Mouse (Mus musculus) erythroblast, embryonic 14.5 days (primary cell): ENCODE measurements around the gene 2210408I21Rik. TPM values are rescaled to one million over a fixed set of nuclear protein-coding genes. Genes with fewer than 3 reads are reported as not detected.

Source experiments
- H3K27me3 ChIP-seq: 2 replicates; pipeline ENCODE4 v1.6.1; 2012; ENCODE audit warnings: inconsistent platforms; ENCODE audit not compliant: control insufficient read depth
- H3K36me3 ChIP-seq: 2 replicates; pipeline ENCODE4 v1.6.1; 2012; ENCODE audit warnings: mild to moderate bottlenecking, inconsistent platforms; ENCODE audit not compliant: control insufficient read depth
- H3K4me1 ChIP-seq: 2 replicates; pipeline ENCODE4 v1.6.1; 2012; ENCODE audit warnings: inconsistent platforms; ENCODE audit not compliant: control insufficient read depth
- H3K4me3 ChIP-seq: replicated peaks from 2 replicates; pipeline ENCODE3; 2012; ENCODE audit warnings: moderate library complexity, mild to moderate bottlenecking, inconsistent platforms
- H3K9me3 ChIP-seq: 2 replicates; pipeline ENCODE4 v1.6.1; 2012; ENCODE audit warnings: low read length, inconsistent platforms, mixed read lengths; ENCODE audit not compliant: control insufficient read depth
- GATA1 ChIP-seq: IDR thresholded peaks from 2 replicates; pipeline ENCODE4 v1.6.1; 2012; ENCODE audit warnings: low read length, inconsistent platforms, mixed read lengths
- TAL1 ChIP-seq: IDR thresholded peaks from 3 replicates; pipeline ENCODE4 v1.6.1; 2012; ENCODE audit warnings: low read length, inconsistent platforms, mixed read lengths
- polyA plus RNA-seq: library from polyadenylated mRNA; stranded (reverse); fragments of >175 nt; gene quantifications from 2 replicates; pipeline ENCODE4 v1.2.3, GENCODE M21; 2012

2210408I21Rik gene
- polyA plus RNA-seq, 1 experiment = not detected

DNA sequence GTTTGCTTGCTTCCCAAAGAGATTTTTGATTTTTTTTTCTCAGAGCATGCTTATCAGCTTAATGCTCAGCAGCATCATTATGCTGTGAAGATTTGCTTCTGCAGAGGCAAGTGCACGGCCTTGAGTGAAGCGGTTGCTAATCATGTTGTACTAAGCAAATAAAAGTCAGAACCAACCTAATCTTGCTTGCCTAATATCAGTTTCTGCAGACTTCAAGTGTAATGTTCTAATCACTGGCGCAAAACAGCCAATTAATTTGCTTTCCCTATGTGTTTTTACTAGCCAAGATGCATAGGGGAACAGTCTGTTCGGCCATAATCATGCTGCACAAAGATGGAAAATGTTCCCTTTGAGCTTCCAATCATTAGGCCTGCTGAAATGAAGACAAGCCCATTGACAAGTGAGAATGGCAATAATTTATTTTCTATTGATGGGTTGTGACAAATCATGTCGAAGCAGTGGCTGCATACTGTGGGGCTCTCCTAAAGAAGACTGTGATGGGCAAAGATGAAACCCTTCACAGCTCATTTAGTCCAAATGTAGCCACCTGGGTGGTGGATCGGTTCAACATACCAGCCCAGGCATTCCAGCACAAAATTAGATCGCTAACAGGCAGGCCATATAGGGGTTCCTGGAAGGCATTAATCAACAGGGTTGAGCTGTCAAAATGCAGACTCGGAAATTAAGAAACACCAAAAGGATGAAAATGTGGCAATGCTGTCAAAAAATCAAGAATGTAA lies 393.8 kb downstream of the 2210408I21Rik start:
- Histone ChIP-seq H3K4me3 (no peak overlapping the region), H3K4me1 (no peaks in the 10 kb centered on the region), H3K27me3 (no peaks in the 10 kb centered on the region), H3K36me3 (no peaks in the 10 kb centered on the region), H3K9me3 (no peaks in the 10 kb centered on the region)
- TF ChIP-seq TAL1 (no peak), GATA1 (no peak)

DNA sequence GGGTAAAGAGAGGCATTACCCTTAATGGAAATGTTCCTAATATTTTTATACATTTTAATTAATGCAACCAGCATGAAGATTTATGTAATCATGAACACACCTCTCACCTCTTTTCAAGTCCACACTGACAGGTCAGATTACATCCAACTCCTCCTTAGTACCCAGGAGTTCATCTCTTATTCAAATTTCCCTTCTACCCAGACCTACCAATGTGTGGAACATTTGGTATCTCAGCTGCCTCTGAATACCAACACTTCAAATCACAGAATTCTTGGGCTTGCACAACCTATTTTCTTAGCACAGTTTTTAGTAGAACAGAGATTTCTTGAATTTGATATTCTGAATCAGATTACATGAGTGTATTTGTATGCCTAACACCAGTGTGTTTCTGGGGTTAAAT lies 394.4 kb downstream of the 2210408I21Rik start:
- TF ChIP-seq GATA1 (no peak), TAL1 (no peak)
- H3K9me3 ChIP-seq = no peaks in the 10 kb centered on the region
- no peaks in the 10 kb centered on the region for H3K4me1 ChIP-seq
- no peak overlapping the region for H3K4me3 ChIP-seq
- H3K36me3 ChIP-seq = no peaks in the 10 kb centered on the region
- no peaks in the 10 kb centered on the region for H3K27me3 ChIP-seq

DNA sequence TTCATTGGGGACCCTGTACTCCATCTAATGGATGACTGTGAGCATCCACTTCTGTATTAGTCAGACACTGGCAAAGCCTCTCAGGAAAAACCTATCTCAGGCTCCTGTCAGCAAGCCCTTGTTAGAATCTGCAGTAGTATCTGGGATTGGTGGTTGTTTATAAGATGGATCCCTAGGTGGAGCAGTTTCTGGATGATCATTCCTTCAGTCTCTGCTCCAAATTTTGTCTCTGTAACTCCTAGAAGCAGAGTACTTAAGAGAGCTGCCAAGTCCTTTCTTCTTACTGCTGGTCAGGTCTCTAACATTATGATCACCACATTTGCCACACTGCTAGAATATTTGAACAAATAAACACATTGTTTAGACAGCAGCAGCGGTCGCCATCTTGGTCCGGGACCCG lies 402.1 kb downstream of the 2210408I21Rik start:
- H3K9me3 ChIP-seq = no peaks in the 10 kb centered on the region

DNA sequence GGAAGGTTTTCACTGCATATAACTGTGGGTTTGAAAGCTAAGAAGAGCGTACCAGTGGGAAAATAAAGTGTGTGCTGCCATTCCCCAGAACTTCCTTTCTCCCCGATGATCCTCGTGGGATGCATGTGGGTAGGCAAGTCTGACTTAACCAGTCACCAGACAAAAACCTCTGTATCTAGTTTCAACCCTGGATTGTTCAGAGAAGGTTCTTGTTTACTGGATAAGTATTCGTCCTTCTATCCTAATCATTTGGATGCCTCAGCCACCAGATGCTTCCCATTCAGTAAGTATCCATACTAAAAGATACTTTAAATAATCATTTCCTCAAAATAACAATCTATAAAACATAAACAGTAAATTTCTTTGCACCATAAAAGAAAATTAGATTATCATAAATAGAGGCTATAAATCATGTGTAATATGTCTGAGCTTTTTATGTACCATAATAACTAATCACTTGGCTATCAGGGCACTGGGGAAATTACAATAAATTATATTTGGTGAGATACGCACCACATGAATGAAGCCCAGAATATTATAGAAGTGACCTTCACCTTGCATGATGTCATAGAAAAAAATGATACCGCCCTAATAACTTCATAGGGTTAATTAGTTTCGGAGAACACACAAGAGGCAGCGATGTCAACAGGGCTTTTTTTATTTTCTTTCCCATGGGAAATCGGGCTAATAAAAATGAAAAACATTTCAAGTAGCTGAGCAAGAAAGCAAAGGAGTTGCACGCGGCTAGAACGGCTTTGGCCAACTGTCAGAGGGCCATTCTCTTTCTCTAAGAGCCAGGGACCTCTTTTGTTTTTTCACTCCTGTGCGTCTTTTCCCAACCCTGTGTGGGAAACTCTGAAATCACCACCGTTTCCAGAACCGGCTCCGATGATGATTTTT lies 412.4 kb downstream of the 2210408I21Rik start:
- no peaks in the 10 kb centered on the region; the same call in 1 of the 2 replicates for H3K9me3 ChIP-seq
- no peak for TF ChIP-seq GATA1

More for the DNA sequence above, 402.1 kb downstream of the 2210408I21Rik start:
- Histone ChIP-seq H3K4me3 (no peak overlapping the region), H3K36me3 (no peaks in the 10 kb centered on the region), H3K4me1 (no peaks in the 10 kb centered on the region), H3K27me3 (no peaks in the 10 kb centered on the region)
- no peak for TF ChIP-seq GATA1
- no peak for TF ChIP-seq TAL1

DNA sequence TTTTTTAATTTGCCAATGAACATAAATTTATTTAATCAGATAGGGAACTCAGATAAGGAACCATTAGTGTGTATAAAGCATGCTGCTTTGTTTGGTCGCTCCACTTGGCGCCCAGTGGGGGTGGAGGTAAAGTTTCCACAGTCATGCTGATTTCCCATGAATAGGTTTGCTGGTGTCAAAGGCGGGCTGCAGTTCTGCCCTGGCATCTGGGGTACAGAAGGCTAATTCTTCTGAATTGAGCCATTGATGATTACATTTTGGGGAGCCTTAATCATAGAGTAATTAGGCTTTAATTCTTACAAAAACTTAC lies 413.0 kb downstream of the 2210408I21Rik start:
- Histone ChIP-seq H3K9me3 (no peaks in the 10 kb centered on the region; the same call in 1 of the 2 replicates), H3K36me3 (no peaks in the 10 kb centered on the region), H3K4me3 (no peak overlapping the region), H3K4me1 (no peaks in the 10 kb centered on the region), H3K27me3 (no peaks in the 10 kb centered on the region)
- TF ChIP-seq TAL1 = no peak
- TF ChIP-seq GATA1 = no peak

More for the DNA sequence above, 412.4 kb downstream of the 2210408I21Rik start:
- H3K4me3 ChIP-seq = no peak overlapping the region
- H3K27me3 ChIP-seq = no peaks in the 10 kb centered on the region
- H3K4me1 ChIP-seq = no peaks in the 10 kb centered on the region
- H3K36me3 ChIP-seq = no peaks in the 10 kb centered on the region

DNA sequence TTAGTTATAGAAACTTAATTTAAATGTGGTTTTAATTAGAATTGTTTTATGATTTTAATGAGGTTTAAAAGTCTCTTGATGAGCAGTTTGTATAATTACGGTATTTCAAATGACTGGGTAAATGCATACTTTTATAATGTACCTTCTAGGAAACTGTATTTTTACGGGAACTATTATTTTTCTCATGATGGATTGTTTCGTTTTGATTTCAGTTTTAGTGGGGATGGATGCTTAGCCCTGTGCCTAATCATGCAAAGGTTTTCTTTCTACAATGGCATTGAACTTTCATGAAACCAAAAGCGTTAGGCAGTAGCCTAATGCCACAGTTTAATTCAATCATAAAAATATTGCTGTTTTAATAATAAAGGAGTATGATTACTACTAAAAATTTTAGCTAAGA lies 413.4 kb downstream of the 2210408I21Rik start:
- no peaks in the 10 kb centered on the region; the same call in 1 of the 2 replicates for H3K9me3 ChIP-seq
- H3K4me3 ChIP-seq = no peak overlapping the region
- TF ChIP-seq TAL1 = no peak
- TF ChIP-seq GATA1 = no peak
- H3K36me3 ChIP-seq = no peaks in the 10 kb centered on the region
- no peaks in the 10 kb centered on the region for H3K4me1 ChIP-seq
- H3K27me3 ChIP-seq = no peaks in the 10 kb centered on the region

DNA sequence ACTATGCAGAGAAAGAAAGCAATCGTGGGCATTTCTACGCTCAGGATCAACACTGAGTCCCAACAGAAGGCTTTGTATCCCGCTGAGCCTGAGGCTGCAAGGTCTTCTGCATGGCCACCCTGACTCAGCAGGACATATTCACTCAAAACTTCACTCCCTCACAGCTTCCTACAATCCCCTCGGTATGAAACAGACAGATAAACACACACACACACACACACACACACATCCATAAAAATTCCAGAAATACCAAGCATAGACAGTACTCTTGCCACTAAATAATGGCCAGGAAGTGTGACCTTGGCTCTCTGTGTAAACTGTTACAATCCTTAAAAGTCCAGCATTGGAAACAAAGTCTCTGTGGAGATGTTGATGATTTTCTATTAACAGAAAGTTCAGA lies 458.7 kb downstream of the 2210408I21Rik start:
- no peaks in the 10 kb centered on the region for H3K9me3 ChIP-seq
- TF ChIP-seq GATA1 (no peak), TAL1 (no peak)
- H3K4me1 ChIP-seq = no peaks in the 10 kb centered on the region

DNA sequence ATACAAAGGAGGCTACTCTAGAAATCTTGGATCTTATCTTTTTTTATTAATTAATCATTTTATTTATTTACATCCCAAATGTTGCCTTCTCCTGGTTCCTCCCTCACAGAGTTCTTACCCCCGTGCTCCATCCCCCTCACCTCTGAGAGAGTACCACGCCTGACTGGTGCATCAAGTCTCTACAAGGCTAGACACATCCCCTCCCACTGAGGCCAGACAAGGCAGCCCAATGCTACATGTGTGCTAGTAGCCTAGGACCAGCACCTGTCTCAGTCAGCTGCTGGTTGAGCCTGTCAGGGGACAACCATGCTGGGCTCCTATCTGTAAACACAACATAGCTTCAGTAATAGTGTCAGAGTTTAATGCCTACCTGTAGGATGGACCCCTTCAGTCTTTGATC lies 480.0 kb downstream of the 2210408I21Rik start:
- no peaks in the 10 kb centered on the region; the same call in 1 of the 2 replicates for H3K9me3 ChIP-seq
- no peaks in the 10 kb centered on the region for H3K4me1 ChIP-seq
- H3K36me3 ChIP-seq = no peaks in the 10 kb centered on the region
- no peak overlapping the region for H3K4me3 ChIP-seq
- no peaks in the 10 kb centered on the region for H3K27me3 ChIP-seq
- TF ChIP-seq GATA1 = no peak
- no peak for TF ChIP-seq TAL1

More for the DNA sequence above, 458.7 kb downstream of the 2210408I21Rik start:
- Histone ChIP-seq H3K27me3 (no peaks in the 10 kb centered on the region), H3K4me3 (no peak overlapping the region), H3K36me3 (no peaks in the 10 kb centered on the region)

Other genes starting within 250 kb of the 2210408I21Rik start
- 0.07 and 0.08 TPM in 2 replicates for gene Slf1, start 67 bp upstream of the 2210408I21Rik start, polyA plus RNA-seq